Mouse (Mus musculus): ENCODE data around the gene Tmem59. TPM values are rescaled to one million over a fixed set of nuclear protein-coding genes. Genes with fewer than 3 reads are reported as not detected.

Gene Tmem59
- polyA plus RNA-seq, 1 experiment from 2014 or later: 473 TPM

GRCm38 (mm10) chr4:107211936-107212335, 33.7 kb downstream of the Tmem59 start:
- H3K27ac ChIP-seq (replicated peaks): no peak overlapping the region
- no peak for TF ChIP-seq CTCF (IDR thresholded peaks at IDR 0.05; ENCODE audit: low read depth)
- TF ChIP-seq EP300 (optimal IDR thresholded peaks at IDR 0.05): no peak
- DNase-seq (ENCODE audit: low spot score): no peak
- 77% methylated on average over 5 of the region's 5 CpGs for WGBS
- no peak overlapping the region for H3K9ac ChIP-seq (ENCODE audit: low read length)
- no peaks in the 10 kb centered on the region for H3K4me1 ChIP-seq (replicated peaks; ENCODE audit: control insufficient read depth, insufficient read depth)
- no peak for ATAC-seq (ENCODE audit: low FRiP score, low TSS enrichment)
- no peak overlapping the region for H3K4me3 ChIP-seq (ENCODE audit: low read depth, low read length)
- H3K27me3 ChIP-seq (ENCODE audit: control insufficient read depth, insufficient read depth, low read length): no peaks in the 10 kb centered on the region
- 0 out of 2 replicates have a peak, but pooled peaks cover 3% of the 10 kb centered on the region for H3K36me3 ChIP-seq (ENCODE audit: control insufficient read depth, insufficient read depth, low read length)
- no peak overlapping the region for H3K4me2 ChIP-seq (replicated peaks; ENCODE audit: low read depth)
- H3K9me3 ChIP-seq (ENCODE audit: control insufficient read depth, low read length): no peaks in the 10 kb centered on the region

GRCm38 (mm10) chr4:107213279-107214011, 35.2 kb downstream of the Tmem59 start:
- 65% methylated on average over 12 of the region's 12 CpGs for WGBS
- H3K36me3 ChIP-seq (ENCODE audit: control insufficient read depth, insufficient read depth, low read length): no peaks in the 10 kb centered on the region
- ATAC-seq (ENCODE audit: low FRiP score, low TSS enrichment): no peak; the same call in 1 of the 2 replicates
- H3K27me3 ChIP-seq (ENCODE audit: control insufficient read depth, insufficient read depth, low read length): no peaks in the 10 kb centered on the region
- no peak overlapping the region for H3K27ac ChIP-seq (replicated peaks)
- no peaks in the 10 kb centered on the region for H3K9me3 ChIP-seq (ENCODE audit: control insufficient read depth, low read length)
- TF ChIP-seq EP300 (optimal IDR thresholded peaks at IDR 0.05) (no peak), CTCF (IDR thresholded peaks at IDR 0.05; ENCODE audit: low read depth) (no peak)
- H3K4me2 ChIP-seq (replicated peaks; ENCODE audit: low read depth): no peak overlapping the region
- no peak overlapping the region for H3K9ac ChIP-seq (ENCODE audit: low read length)
- DNase-seq (ENCODE audit: low spot score): no peak
- H3K4me3 ChIP-seq (ENCODE audit: low read depth, low read length): no peak overlapping the region
- no peaks in the 10 kb centered on the region for H3K4me1 ChIP-seq (replicated peaks; ENCODE audit: control insufficient read depth, insufficient read depth)

GRCm38 (mm10) chr4:107217574-107217973, 39.4 kb downstream of the Tmem59 start:
- DNase-seq (ENCODE audit: low spot score): no peak
- H3K27me3 ChIP-seq (ENCODE audit: control insufficient read depth, insufficient read depth, low read length): no peaks in the 10 kb centered on the region
- ATAC-seq (ENCODE audit: low FRiP score, low TSS enrichment): 0 out of 2 replicates have a peak, but pooled peaks have one; percentile 6
- no peak overlapping the region for H3K27ac ChIP-seq (replicated peaks)
- H3K9me3 ChIP-seq (ENCODE audit: control insufficient read depth, low read length): no peaks in the 10 kb centered on the region
- no peak overlapping the region for H3K4me3 ChIP-seq (ENCODE audit: low read depth, low read length)
- no peak overlapping the region for H3K4me2 ChIP-seq (replicated peaks; ENCODE audit: low read depth)
- no peaks in the 10 kb centered on the region for H3K4me1 ChIP-seq (replicated peaks; ENCODE audit: control insufficient read depth, insufficient read depth)
- TF ChIP-seq CTCF (IDR thresholded peaks at IDR 0.05; ENCODE audit: low read depth) (no peak), EP300 (optimal IDR thresholded peaks at IDR 0.05) (no peak)
- no peak overlapping the region for H3K9ac ChIP-seq (ENCODE audit: low read length)
- 67% methylated on average over 9 of the region's 9 CpGs for WGBS
- no peaks in the 10 kb centered on the region for H3K36me3 ChIP-seq (ENCODE audit: control insufficient read depth, insufficient read depth, low read length)

GRCm38 (mm10) chr4:107221524-107221923, 43.3 kb downstream of the Tmem59 start:
- no peaks in the 10 kb centered on the region for H3K27me3 ChIP-seq (ENCODE audit: control insufficient read depth, insufficient read depth, low read length)
- no peaks in the 10 kb centered on the region for H3K9me3 ChIP-seq (ENCODE audit: control insufficient read depth, low read length)
- H3K4me1 ChIP-seq (replicated peaks; ENCODE audit: control insufficient read depth, insufficient read depth): no peaks in the 10 kb centered on the region
- WGBS: 68% methylated on average over 5 of the region's 5 CpGs
- ATAC-seq (ENCODE audit: low FRiP score, low TSS enrichment) (no peak), DNase-seq (ENCODE audit: low spot score) (no peak)
- no peak overlapping the region for H3K9ac ChIP-seq (ENCODE audit: low read length)
- no peak overlapping the region for H3K4me3 ChIP-seq (ENCODE audit: low read depth, low read length)
- H3K36me3 ChIP-seq (ENCODE audit: control insufficient read depth, insufficient read depth, low read length): no peaks in the 10 kb centered on the region
- H3K27ac ChIP-seq (replicated peaks): no peak overlapping the region
- TF ChIP-seq EP300 (optimal IDR thresholded peaks at IDR 0.05) (no peak), CTCF (IDR thresholded peaks at IDR 0.05; ENCODE audit: low read depth) (no peak)
- H3K4me2 ChIP-seq (replicated peaks; ENCODE audit: low read depth): no peak overlapping the region

- WGBS: 61% methylated on average over 11 of the region's 11 CpGs
- Histone ChIP-seq H3K4me2 (replicated peaks; ENCODE audit: low read depth) (no peak overlapping the region), H3K9me3 (ENCODE audit: control insufficient read depth, low read length) (no peaks in the 10 kb centered on the region), H3K4me3 (ENCODE audit: low read depth, low read length) (no peak overlapping the region), H3K27me3 (ENCODE audit: control insufficient read depth, insufficient read depth, low read length) (no peaks in the 10 kb centered on the region), H3K27ac (replicated peaks) (no peak overlapping the region), H3K9ac (ENCODE audit: low read length) (no peak overlapping the region), H3K36me3 (ENCODE audit: control insufficient read depth, insufficient read depth, low read length) (no peaks in the 10 kb centered on the region), H3K4me1 (replicated peaks; ENCODE audit: control insufficient read depth, insufficient read depth) (no peaks in the 10 kb centered on the region)
- peak; percentile 92 for ATAC-seq (ENCODE audit: low FRiP score, low TSS enrichment)
- no peak for TF ChIP-seq EP300 (optimal IDR thresholded peaks at IDR 0.05)
- peak; percentile 73 for DNase-seq (ENCODE audit: low spot score)
Observed at GRCm38 (mm10) chr4:107223225-107224204, 45.3 kb downstream of the Tmem59 start.
